Mouse (Mus musculus): ENCODE data around the gene Scamp5. TPM values are rescaled to one million over a fixed set of nuclear protein-coding genes. Genes with fewer than 3 reads are reported as not detected.
A peak's percentile ranks its signal among the peaks of the same experiment; 100 is the strongest.

Scamp5 gene
- polyA plus RNA-seq, 1 experiment from 2014 or later, result 6.2 TPM

- Histone ChIP-seq H3K27ac (replicated peaks in 1 of 2; ENCODE audit: control insufficient read depth in 1 of 2, insufficient read depth in 1 of 2, low read depth in 2 of 2, low read length in 2 of 2) (no peak overlapping the region), H3K27me3 (ENCODE audit: control insufficient read depth, insufficient read depth, low read length) (no peaks in the 10 kb centered on the region), H3K4me2 (ENCODE audit: low read length) (no peak overlapping the region), H3K4me1 (ENCODE audit: control insufficient read depth in 2 of 2, insufficient read depth in 2 of 2, low read length in 2 of 2) (peaks cover 2 to 3% of the 10 kb centered on the region in 2 experiments; a peak in 2 of 4 replicates), H3K36me3 (ENCODE audit: control insufficient read depth, insufficient read depth, low read length) (no peaks in the 10 kb centered on the region), H3K9ac (ENCODE audit: low read length) (no peak overlapping the region), H3K9me3 (ENCODE audit: control insufficient read depth, low read length) (0 out of 2 replicates have a peak, but pooled peaks cover 4% of the 10 kb centered on the region), H3K4me3 (ENCODE audit: control insufficient read depth in 1 of 2, insufficient read depth in 1 of 2, low read depth in 1 of 2, low read length in 2 of 2) (no peak overlapping the region)
- 67% methylated on average over 7 of the region's 7 CpGs for WGBS
- ATAC-seq (ENCODE audit: insufficient number of reproducible peaks, insufficient read depth, low FRiP score, low read depth), result no peak
These were observed 19.9 kb upstream of the Scamp5 start for GRCm38 (mm10) chr9:57487807-57488206.

DNA sequence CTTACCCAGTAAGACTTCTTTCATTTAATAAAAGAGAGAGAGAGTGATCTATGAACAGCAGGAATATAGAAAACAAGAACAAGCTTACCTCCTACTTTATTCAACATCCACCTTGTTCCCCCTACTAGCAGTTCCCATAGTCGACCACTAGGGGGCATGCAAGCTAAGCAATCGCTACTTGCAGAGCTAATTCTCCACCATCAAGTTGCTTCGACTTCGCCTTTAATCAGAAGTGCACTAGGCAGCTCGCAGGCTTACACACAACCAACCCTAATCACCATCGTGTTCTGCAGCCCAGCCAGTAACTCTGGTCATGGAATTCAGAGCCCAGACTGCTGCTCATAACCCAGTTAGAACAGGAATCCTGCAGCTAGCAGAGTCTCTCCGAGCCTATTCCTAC, 17.9 kb upstream of the Scamp5 start:
- H3K9me3 ChIP-seq (ENCODE audit: control insufficient read depth, low read length), result 0 out of 2 replicates have a peak, but pooled peaks cover 4% of the 10 kb centered on the region
- H3K4me2 ChIP-seq (ENCODE audit: low read length), result no peak overlapping the region
- no peak overlapping the region for H3K9ac ChIP-seq (ENCODE audit: low read length)
- no peaks in the 10 kb centered on the region for H3K27me3 ChIP-seq (ENCODE audit: control insufficient read depth, insufficient read depth, low read length)
- H3K27ac ChIP-seq (replicated peaks in 1 of 2; ENCODE audit: control insufficient read depth in 1 of 2, insufficient read depth in 1 of 2, low read depth in 2 of 2, low read length in 2 of 2), result no peak overlapping the region
- ATAC-seq (ENCODE audit: insufficient number of reproducible peaks, insufficient read depth, low FRiP score, low read depth), result no peak; the same call in 1 of the 2 replicates
- H3K4me3 ChIP-seq (ENCODE audit: control insufficient read depth in 1 of 2, insufficient read depth in 1 of 2, low read depth in 1 of 2, low read length in 2 of 2), result no peak overlapping the region
- H3K36me3 ChIP-seq (ENCODE audit: control insufficient read depth, insufficient read depth, low read length), result no peaks in the 10 kb centered on the region
- WGBS, result 13% methylated on average over 7 of the region's 7 CpGs
- H3K4me1 ChIP-seq (ENCODE audit: control insufficient read depth in 2 of 2, insufficient read depth in 2 of 2, low read length in 2 of 2), result peaks cover 2 to 3% of the 10 kb centered on the region in 2 experiments; a peak in 2 of 4 replicates

- no peak overlapping the region for H3K4me3 ChIP-seq (ENCODE audit: control insufficient read depth in 1 of 2, insufficient read depth in 1 of 2, low read depth in 1 of 2, low read length in 2 of 2)
- H3K36me3 ChIP-seq (ENCODE audit: control insufficient read depth, insufficient read depth, low read length), result no peaks in the 10 kb centered on the region
- peaks cover 8 to 9% of the 10 kb centered on the region in 2 experiments; a peak in 3 of 4 replicates for H3K4me1 ChIP-seq (ENCODE audit: control insufficient read depth in 2 of 2, insufficient read depth in 2 of 2, low read length in 2 of 2)
- no peak for ATAC-seq (ENCODE audit: insufficient number of reproducible peaks, insufficient read depth, low FRiP score, low read depth)
- no peaks in the 10 kb centered on the region for H3K9me3 ChIP-seq (ENCODE audit: control insufficient read depth, low read length)
- WGBS, result 67% methylated on average over 4 of the region's 4 CpGs
- H3K4me2 ChIP-seq (ENCODE audit: low read length), result no peak overlapping the region
- H3K27ac ChIP-seq (replicated peaks in 1 of 2; ENCODE audit: control insufficient read depth in 1 of 2, insufficient read depth in 1 of 2, low read depth in 2 of 2, low read length in 2 of 2), result no peak overlapping the region
- H3K9ac ChIP-seq (ENCODE audit: low read length), result no peak overlapping the region
- no peaks in the 10 kb centered on the region for H3K27me3 ChIP-seq (ENCODE audit: control insufficient read depth, insufficient read depth, low read length)
These were observed 1.1 kb upstream of the Scamp5 start for GRCm38 (mm10) chr9:57468914-57469313.

DNA sequence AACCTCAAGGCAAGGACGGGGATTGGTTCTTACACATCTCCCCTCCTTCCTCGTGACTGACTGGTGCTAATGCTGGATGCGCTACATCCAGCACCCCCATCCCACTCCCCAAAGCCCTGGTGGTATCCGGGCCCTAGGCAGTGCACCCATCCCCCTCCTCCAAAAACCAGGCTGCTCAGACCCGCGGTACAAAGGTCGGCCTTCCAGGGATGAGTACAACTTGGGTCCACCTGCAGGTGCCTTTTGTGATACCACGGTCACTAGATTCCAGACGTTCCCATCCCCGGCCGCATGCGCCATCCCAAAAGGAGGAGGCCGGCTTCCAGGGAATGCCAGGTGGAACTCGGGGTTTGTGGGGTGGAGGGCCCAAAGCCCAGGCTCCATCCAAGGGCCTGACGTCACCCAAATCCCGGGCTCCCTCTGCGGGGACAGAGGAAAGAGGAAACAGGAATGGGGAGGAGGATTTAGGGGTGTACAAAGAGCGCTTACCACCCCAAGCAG, 539 bp downstream of the Scamp5 start:
- H3K9me3 ChIP-seq (ENCODE audit: control insufficient read depth, low read length), result no peaks in the 10 kb centered on the region
- ATAC-seq (ENCODE audit: insufficient number of reproducible peaks, insufficient read depth, low FRiP score, low read depth), result peak; percentile 4; the same call in 1 of the 2 replicates
- 0 out of 4 replicates have a peak overlapping the region, but pooled peaks of 1 of the 2 experiments have one; percentile 17 for H3K27ac ChIP-seq (replicated peaks in 1 of 2; ENCODE audit: control insufficient read depth in 1 of 2, insufficient read depth in 1 of 2, low read depth in 2 of 2, low read length in 2 of 2)
- H3K9ac ChIP-seq (ENCODE audit: low read length), result peak overlapping the region; percentile 82
- WGBS, result 3% methylated on average over 18 of the region's 18 CpGs
- peaks cover 8 to 9% of the 10 kb centered on the region in 2 experiments; a peak in 3 of 4 replicates for H3K4me1 ChIP-seq (ENCODE audit: control insufficient read depth in 2 of 2, insufficient read depth in 2 of 2, low read length in 2 of 2)
- peak overlapping the region; percentile 99 for H3K4me2 ChIP-seq (ENCODE audit: low read length)
- no peaks in the 10 kb centered on the region for H3K27me3 ChIP-seq (ENCODE audit: control insufficient read depth, insufficient read depth, low read length)
- no peaks in the 10 kb centered on the region for H3K36me3 ChIP-seq (ENCODE audit: control insufficient read depth, insufficient read depth, low read length)
- H3K4me3 ChIP-seq (ENCODE audit: control insufficient read depth in 1 of 2, insufficient read depth in 1 of 2, low read depth in 1 of 2, low read length in 2 of 2), result peak overlapping the region; percentile 72 to 85

- Histone ChIP-seq H3K4me1 (ENCODE audit: control insufficient read depth in 2 of 2, insufficient read depth in 2 of 2, low read length in 2 of 2) (peaks cover 8 to 9% of the 10 kb centered on the region in 2 experiments; a peak in 3 of 4 replicates), H3K27ac (replicated peaks in 1 of 2; ENCODE audit: control insufficient read depth in 1 of 2, insufficient read depth in 1 of 2, low read depth in 2 of 2, low read length in 2 of 2) (no peak overlapping the region), H3K4me2 (ENCODE audit: low read length) (no peak overlapping the region), H3K36me3 (ENCODE audit: control insufficient read depth, insufficient read depth, low read length) (no peaks in the 10 kb centered on the region), H3K4me3 (ENCODE audit: control insufficient read depth in 1 of 2, insufficient read depth in 1 of 2, low read depth in 1 of 2, low read length in 2 of 2) (no peak overlapping the region), H3K9me3 (ENCODE audit: control insufficient read depth, low read length) (no peaks in the 10 kb centered on the region), H3K27me3 (ENCODE audit: control insufficient read depth, insufficient read depth, low read length) (no peaks in the 10 kb centered on the region), H3K9ac (ENCODE audit: low read length) (no peak overlapping the region)
- ATAC-seq (ENCODE audit: insufficient number of reproducible peaks, insufficient read depth, low FRiP score, low read depth), result no peak
- WGBS, result 51% methylated on average over 3 of the region's 3 CpGs
These were observed 1.8 kb downstream of the Scamp5 start for GRCm38 (mm10) chr9:57466101-57466500.

DNA sequence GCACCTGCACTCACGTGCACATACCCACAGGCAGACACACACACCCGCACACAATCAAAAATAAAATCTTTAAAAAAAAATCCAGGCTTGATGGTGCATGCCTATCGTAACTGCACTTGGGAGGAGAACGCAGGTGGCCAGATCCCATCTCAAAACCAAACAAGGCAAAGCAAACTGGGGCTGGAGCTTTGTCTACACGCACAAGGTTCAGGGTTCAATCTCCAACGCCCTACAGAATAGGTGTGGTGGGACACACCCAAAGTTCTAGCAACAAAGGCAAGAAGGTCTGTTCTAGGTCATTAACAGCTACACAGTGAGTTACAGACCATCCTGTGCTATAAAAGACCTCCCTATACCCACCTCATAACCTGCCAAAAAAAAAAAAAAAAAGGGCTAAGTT, 5.0 kb downstream of the Scamp5 start:
- H3K9ac ChIP-seq (ENCODE audit: low read length), result no peak overlapping the region
- no peak for ATAC-seq (ENCODE audit: insufficient number of reproducible peaks, insufficient read depth, low FRiP score, low read depth)
- no peak overlapping the region for H3K27ac ChIP-seq (replicated peaks in 1 of 2; ENCODE audit: control insufficient read depth in 1 of 2, insufficient read depth in 1 of 2, low read depth in 2 of 2, low read length in 2 of 2)
- H3K4me3 ChIP-seq (ENCODE audit: control insufficient read depth in 1 of 2, insufficient read depth in 1 of 2, low read depth in 1 of 2, low read length in 2 of 2), result no peak overlapping the region
- H3K9me3 ChIP-seq (ENCODE audit: control insufficient read depth, low read length), result no peaks in the 10 kb centered on the region
- WGBS, result 83% methylated on average over 6 of the region's 6 CpGs
- H3K4me1 ChIP-seq (ENCODE audit: control insufficient read depth in 2 of 2, insufficient read depth in 2 of 2, low read length in 2 of 2), result peaks cover 8 to 9% of the 10 kb centered on the region in 2 experiments; a peak in 3 of 4 replicates
- H3K4me2 ChIP-seq (ENCODE audit: low read length), result no peak overlapping the region
- H3K36me3 ChIP-seq (ENCODE audit: control insufficient read depth, insufficient read depth, low read length), result no peaks in the 10 kb centered on the region
- H3K27me3 ChIP-seq (ENCODE audit: control insufficient read depth, insufficient read depth, low read length), result no peaks in the 10 kb centered on the region

DNA sequence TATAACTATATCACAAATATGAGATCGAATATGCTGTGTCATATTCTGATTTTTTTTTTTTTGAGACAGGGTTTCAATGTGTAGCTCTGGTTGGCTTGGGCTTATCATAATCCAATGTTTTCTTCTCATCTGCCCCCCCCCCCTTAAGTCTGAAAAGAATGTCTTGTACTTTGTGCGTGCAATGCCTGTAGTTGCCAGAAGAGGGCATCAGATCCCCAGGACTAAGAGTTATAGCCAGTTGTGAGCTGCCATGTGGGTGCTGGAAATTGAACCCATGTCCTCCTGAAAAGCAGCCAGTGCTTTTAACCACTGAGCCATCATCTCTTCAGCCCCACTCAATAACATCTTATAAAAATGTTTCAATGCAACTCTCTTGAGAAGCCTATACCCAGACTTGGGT, 8.2 kb downstream of the Scamp5 start:
- WGBS, result 93% methylated on average over 2 of the region's 2 CpGs
- no peak overlapping the region for H3K9ac ChIP-seq (ENCODE audit: low read length)
- no peak for ATAC-seq (ENCODE audit: insufficient number of reproducible peaks, insufficient read depth, low FRiP score, low read depth)

DNA sequence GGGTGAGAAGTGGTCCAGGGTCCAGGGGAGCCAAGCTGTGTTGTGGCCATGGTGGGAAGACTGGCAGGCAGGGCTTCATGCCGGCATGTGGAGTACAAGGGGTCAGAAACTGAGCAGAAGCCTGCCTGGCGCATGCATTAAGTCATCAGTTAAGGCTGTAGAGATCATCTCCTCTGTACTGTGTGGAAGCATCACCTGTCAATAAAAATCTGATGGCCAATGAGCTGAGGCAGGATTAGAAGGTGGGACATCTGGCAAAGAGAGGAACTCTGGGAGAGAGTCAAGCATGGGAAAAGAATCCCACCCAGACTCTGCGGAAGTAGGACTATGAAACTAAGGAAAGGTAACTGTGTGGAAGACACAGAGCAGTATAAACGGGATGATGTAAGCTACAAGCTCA, 14.3 kb downstream of the Scamp5 start:
- peaks cover 4% of the 10 kb centered on the region; the same call in 1 of the 2 replicates for H3K36me3 ChIP-seq (ENCODE audit: control insufficient read depth, insufficient read depth, low read length)
- no peaks in the 10 kb centered on the region for H3K4me1 ChIP-seq (ENCODE audit: control insufficient read depth in 2 of 2, insufficient read depth in 2 of 2, low read length in 2 of 2)
- H3K4me2 ChIP-seq (ENCODE audit: low read length), result no peak overlapping the region
- 82% methylated on average over 4 of the region's 4 CpGs for WGBS
- H3K4me3 ChIP-seq (ENCODE audit: control insufficient read depth in 1 of 2, insufficient read depth in 1 of 2, low read depth in 1 of 2, low read length in 2 of 2), result no peak overlapping the region
- no peak for ATAC-seq (ENCODE audit: insufficient number of reproducible peaks, insufficient read depth, low FRiP score, low read depth)
- H3K9ac ChIP-seq (ENCODE audit: low read length), result no peak overlapping the region
- no peak overlapping the region for H3K27ac ChIP-seq (replicated peaks in 1 of 2; ENCODE audit: control insufficient read depth in 1 of 2, insufficient read depth in 1 of 2, low read depth in 2 of 2, low read length in 2 of 2)
- no peaks in the 10 kb centered on the region for H3K9me3 ChIP-seq (ENCODE audit: control insufficient read depth, low read length)
- no peaks in the 10 kb centered on the region for H3K27me3 ChIP-seq (ENCODE audit: control insufficient read depth, insufficient read depth, low read length)

More for the DNA sequence above, 8.2 kb downstream of the Scamp5 start:
- Histone ChIP-seq H3K27ac (replicated peaks in 1 of 2; ENCODE audit: control insufficient read depth in 1 of 2, insufficient read depth in 1 of 2, low read depth in 2 of 2, low read length in 2 of 2) (no peak overlapping the region), H3K36me3 (ENCODE audit: control insufficient read depth, insufficient read depth, low read length) (no peaks in the 10 kb centered on the region), H3K4me3 (ENCODE audit: control insufficient read depth in 1 of 2, insufficient read depth in 1 of 2, low read depth in 1 of 2, low read length in 2 of 2) (no peak overlapping the region), H3K4me1 (ENCODE audit: control insufficient read depth in 2 of 2, insufficient read depth in 2 of 2, low read length in 2 of 2) (no peaks in the 10 kb centered on the region), H3K4me2 (ENCODE audit: low read length) (no peak overlapping the region), H3K27me3 (ENCODE audit: control insufficient read depth, insufficient read depth, low read length) (no peaks in the 10 kb centered on the region), H3K9me3 (ENCODE audit: control insufficient read depth, low read length) (no peaks in the 10 kb centered on the region)
